Mouse (Mus musculus) ES-E14 (cell line): ENCODE results near the gene Popdc3. TPM values are rescaled to one million over a fixed set of nuclear protein-coding genes. Genes with fewer than 3 reads are reported as not detected.

Source experiments
- DNase-seq: peaks from one replicate; pipeline ENCODE4 v3.0.0-alpha.2; 2013; ENCODE audit warnings: low read depth, low spot score
- H3K27ac ChIP-seq: 2 replicates; pipeline ENCODE4 v1.5.1; 2012; ENCODE audit warnings: low read depth, mild to moderate bottlenecking, low read length, moderate library complexity, mixed read lengths; ENCODE audit not compliant: poor library complexity, insufficient read depth, severe bottlenecking
- H3K36me3 ChIP-seq: 2 replicates; pipeline ENCODE4 v1.6.1; 2012; ENCODE audit warnings: mild to moderate bottlenecking, low read length, moderate library complexity, mixed read lengths; ENCODE audit not compliant: control insufficient read depth, poor library complexity, insufficient read depth, severe bottlenecking
- H3K4me1 ChIP-seq, 2 experiments: fragments of 150-350 bp in 1 of 2; sonication (generic) in 1 of 2; 2 replicates each; pipeline ENCODE4 v1.6.1; 2012; ENCODE audit warnings: low read length in 2 of 2, mild to moderate bottlenecking in 1 of 2, mixed read lengths in 1 of 2; ENCODE audit not compliant: control insufficient read depth in 2 of 2, insufficient read depth in 2 of 2, poor library complexity in 1 of 2
- H3K4me3 ChIP-seq, 2 experiments: fragments of 150-350 bp in 1 of 2; sonication (generic) in 1 of 2; 2 replicates each; pipeline ENCODE4 v1.5.1; 2012; ENCODE audit warnings: low read length in 2 of 2, low read depth in 1 of 2, mild to moderate bottlenecking in 1 of 2, mixed read lengths in 1 of 2; ENCODE audit not compliant: insufficient read depth in 1 of 2, poor library complexity in 1 of 2, severe bottlenecking in 1 of 2
- H3K9ac ChIP-seq: 2 replicates; pipeline ENCODE4 v1.6.1; 2012; ENCODE audit warnings: low read depth, mild to moderate bottlenecking, low read length, mixed read lengths; ENCODE audit not compliant: poor library complexity, insufficient read depth, severe bottlenecking
- H3K9me3 ChIP-seq: fragments of 150-350 bp; sonication (generic); 2 replicates; pipeline ENCODE4 v1.6.1; 2012; ENCODE audit warnings: low read depth, mild to moderate bottlenecking, low read length; ENCODE audit not compliant: control insufficient read depth, insufficient read depth
- CHD2 ChIP-seq: IDR thresholded peaks from 2 replicates; pipeline ENCODE4 v1.6.1; 2014; ENCODE audit warnings: mild to moderate bottlenecking, low read depth, low read length, inconsistent platforms
- HCFC1 ChIP-seq: IDR thresholded peaks from 2 replicates; pipeline ENCODE4 v1.6.1; 2012; ENCODE audit warnings: low read length, inconsistent platforms, borderline replicate concordance; ENCODE audit not compliant: insufficient read depth
- MAFK ChIP-seq: IDR thresholded peaks from 2 replicates; pipeline ENCODE4 v1.6.1; 2014; ENCODE audit warnings: mild to moderate bottlenecking, low read depth, low read length, inconsistent platforms; ENCODE audit not compliant: insufficient read depth
- ZC3H11A ChIP-seq: IDR thresholded peaks from 2 replicates; pipeline ENCODE4 v1.6.1; 2012; ENCODE audit warnings: low read depth, mild to moderate bottlenecking, inconsistent platforms, low read length, borderline replicate concordance
- ZNF384 ChIP-seq: IDR thresholded peaks from 2 replicates; pipeline ENCODE4 v1.6.1; 2012; ENCODE audit warnings: low read depth, low read length, inconsistent platforms
- in situ Hi-C, 2 experiments: fragments of 600-800 bp; cut with MboI; formaldehyde crosslinking; loops; one replicate each; pipeline ENCODE4 v1.15.1; 2025; ENCODE audit warnings: low sequenced_read_pairs in 2 of 2, inconsistent platforms in 1 of 2; ENCODE audit not compliant: unreplicated experiment in 2 of 2
- total RNA-seq: library from RNA; depleted of rRNA; stranded (reverse); fragments of 300-350 nt; gene quantifications from 2 replicates; pipeline ENCODE4 v1.2.3, GENCODE M21; 2012

The Popdc3 gene
- total RNA-seq, 1 experiment = 0.85 TPM

DNA sequence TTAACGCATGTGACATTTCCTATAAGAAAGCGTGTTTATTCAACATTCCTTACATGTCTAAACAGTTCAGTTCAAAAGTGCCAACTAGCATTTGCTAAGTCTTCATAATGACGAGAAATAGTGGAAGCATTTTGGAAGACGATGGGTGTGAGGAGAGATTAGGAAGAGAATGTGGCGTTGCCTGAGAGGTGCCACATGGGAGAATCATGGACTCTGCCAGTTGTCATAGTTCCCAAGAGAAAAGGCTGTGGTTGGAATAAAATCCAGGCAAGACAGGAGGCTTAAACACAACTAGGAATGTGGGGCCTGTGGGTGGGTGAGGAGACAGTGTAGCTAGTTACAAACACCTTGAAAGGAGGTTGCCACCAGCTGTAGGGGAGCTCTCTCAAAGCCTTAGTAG, 127.3 kb downstream of the Popdc3 start:
- no peaks in the 10 kb centered on the region for H3K4me1 ChIP-seq
- H3K4me3 ChIP-seq = no peak overlapping the region
- no peak overlapping the region for H3K9ac ChIP-seq
- TF ChIP-seq ZC3H11A = no peak
- TF ChIP-seq HCFC1 = no peak
- TF ChIP-seq MAFK = no peak
- no peak for TF ChIP-seq CHD2
- no peak for TF ChIP-seq ZNF384
- no peaks in the 10 kb centered on the region for H3K9me3 ChIP-seq
- no peak for DNase-seq
- in situ Hi-C loops = no loop called here
- no peaks in the 10 kb centered on the region for H3K36me3 ChIP-seq
- H3K27ac ChIP-seq = no peak overlapping the region

DNA sequence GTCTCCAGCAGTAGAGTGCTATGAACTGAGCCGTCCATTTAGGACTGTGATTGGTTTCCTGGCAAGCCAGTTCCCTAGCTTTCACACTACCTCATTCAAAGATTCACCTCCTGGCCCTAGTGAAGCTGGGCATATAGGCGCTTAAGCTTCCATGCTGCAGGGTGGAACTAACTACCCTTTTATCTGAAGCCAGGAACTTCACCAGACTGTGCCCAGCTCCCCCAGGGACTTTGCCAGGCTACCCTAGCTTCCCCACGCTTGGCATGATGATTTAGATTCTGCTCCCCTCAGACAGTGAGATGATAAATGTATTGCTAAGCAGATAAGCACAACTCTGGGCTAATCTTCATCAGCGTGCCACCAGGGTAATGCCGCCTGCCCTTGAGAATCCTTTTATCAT, 133.2 kb downstream of the Popdc3 start:
- TF ChIP-seq MAFK (no peak), ZC3H11A (no peak), ZNF384 (no peak), HCFC1 (no peak), CHD2 (no peak)
- in situ Hi-C loops = no loop called here
- Histone ChIP-seq H3K9ac (no peak overlapping the region), H3K4me3 (no peak overlapping the region), H3K27ac (no peak overlapping the region), H3K9me3 (no peaks in the 10 kb centered on the region), H3K36me3 (no peaks in the 10 kb centered on the region), H3K4me1 (no peaks in the 10 kb centered on the region)
- no peak for DNase-seq

DNA sequence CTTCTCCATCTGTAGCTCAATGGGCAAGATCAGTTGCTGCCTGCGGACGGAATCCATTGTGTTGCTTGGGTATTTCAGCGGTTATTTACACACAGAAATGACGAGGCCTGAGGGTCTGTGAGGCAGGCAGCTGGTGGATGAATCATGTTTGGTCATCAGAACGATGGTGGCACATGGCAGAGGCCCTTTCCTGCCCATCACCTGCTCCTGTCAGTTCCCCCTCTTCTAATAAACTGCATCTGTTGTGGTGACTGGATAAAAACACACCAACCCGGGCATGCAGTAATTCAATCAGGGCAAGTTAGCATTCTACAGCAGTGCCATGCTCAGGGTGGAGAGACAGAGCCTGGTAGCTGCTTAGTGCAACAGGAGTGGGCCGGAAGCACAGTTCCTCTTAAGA, 133.7 kb downstream of the Popdc3 start:
- no peak for DNase-seq
- no peaks in the 10 kb centered on the region for H3K4me1 ChIP-seq
- H3K9me3 ChIP-seq = no peaks in the 10 kb centered on the region
- no peak overlapping the region for H3K4me3 ChIP-seq
- in situ Hi-C loops = no loop called here
- TF ChIP-seq HCFC1 (no peak), ZNF384 (no peak), ZC3H11A (no peak), MAFK (no peak), CHD2 (no peak)
- no peak overlapping the region for H3K27ac ChIP-seq
- no peak overlapping the region for H3K9ac ChIP-seq
- no peaks in the 10 kb centered on the region for H3K36me3 ChIP-seq

DNA sequence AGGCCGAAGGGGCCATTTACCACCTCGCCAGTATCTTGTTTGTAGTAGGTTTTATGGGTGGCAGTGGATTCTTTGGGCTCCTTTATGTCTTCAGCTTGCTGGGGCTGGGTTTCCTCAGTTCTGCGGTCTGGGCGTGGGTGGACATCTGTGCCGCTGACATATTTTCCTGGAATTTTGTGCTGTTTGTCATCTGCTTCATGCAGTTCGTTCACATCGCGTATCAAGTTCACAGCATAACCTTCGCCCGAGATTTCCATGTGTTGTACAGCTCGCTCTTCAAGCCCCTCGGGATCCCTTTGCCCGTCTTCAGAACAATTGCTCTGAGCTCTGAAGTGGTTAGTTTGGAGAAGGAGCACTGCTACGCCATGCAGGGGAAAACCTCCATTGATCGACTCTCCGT, 137.0 kb downstream of the Popdc3 start:
- in situ Hi-C loops = no loop called here
- no peak overlapping the region for H3K9ac ChIP-seq
- no peaks in the 10 kb centered on the region for H3K4me1 ChIP-seq
- no peak overlapping the region for H3K4me3 ChIP-seq
- no peak overlapping the region for H3K27ac ChIP-seq
- DNase-seq = no peak
- H3K36me3 ChIP-seq = no peaks in the 10 kb centered on the region
- TF ChIP-seq ZC3H11A = no peak
- no peak for TF ChIP-seq MAFK
- no peak for TF ChIP-seq CHD2
- no peak for TF ChIP-seq ZNF384
- no peak for TF ChIP-seq HCFC1
- H3K9me3 ChIP-seq = no peaks in the 10 kb centered on the region

DNA sequence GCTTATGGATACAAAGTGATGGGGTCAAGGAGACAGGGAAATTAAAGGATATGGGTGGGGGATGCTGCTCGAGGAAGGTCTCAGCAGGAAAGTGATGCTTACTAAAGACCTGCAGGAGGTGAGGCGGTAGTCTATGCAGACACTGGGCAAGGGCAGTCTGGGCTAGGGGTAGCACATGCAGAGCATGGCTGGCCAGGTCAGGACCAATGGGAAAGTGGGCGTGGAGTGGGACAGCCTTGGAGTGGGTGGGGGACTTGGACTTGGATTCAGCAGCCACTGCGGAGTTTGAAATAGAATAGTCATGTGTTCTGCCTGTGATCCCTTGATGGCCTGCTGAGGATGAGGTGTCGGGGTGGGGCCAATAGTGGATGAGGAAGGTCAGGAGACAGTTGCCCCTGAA, 141.0 kb downstream of the Popdc3 start:
- H3K9me3 ChIP-seq = no peaks in the 10 kb centered on the region
- H3K36me3 ChIP-seq = no peaks in the 10 kb centered on the region
- no peaks in the 10 kb centered on the region for H3K4me1 ChIP-seq
- DNase-seq = no peak
- no peak overlapping the region for H3K9ac ChIP-seq
- H3K27ac ChIP-seq = no peak overlapping the region
- no peak overlapping the region for H3K4me3 ChIP-seq
- no peak for TF ChIP-seq MAFK
- TF ChIP-seq HCFC1 = no peak
- TF ChIP-seq CHD2 = no peak
- in situ Hi-C loops = no loop called here
